Mouse (Mus musculus): Measurements from ENCODE around the gene Tgfb3.

DNA sequence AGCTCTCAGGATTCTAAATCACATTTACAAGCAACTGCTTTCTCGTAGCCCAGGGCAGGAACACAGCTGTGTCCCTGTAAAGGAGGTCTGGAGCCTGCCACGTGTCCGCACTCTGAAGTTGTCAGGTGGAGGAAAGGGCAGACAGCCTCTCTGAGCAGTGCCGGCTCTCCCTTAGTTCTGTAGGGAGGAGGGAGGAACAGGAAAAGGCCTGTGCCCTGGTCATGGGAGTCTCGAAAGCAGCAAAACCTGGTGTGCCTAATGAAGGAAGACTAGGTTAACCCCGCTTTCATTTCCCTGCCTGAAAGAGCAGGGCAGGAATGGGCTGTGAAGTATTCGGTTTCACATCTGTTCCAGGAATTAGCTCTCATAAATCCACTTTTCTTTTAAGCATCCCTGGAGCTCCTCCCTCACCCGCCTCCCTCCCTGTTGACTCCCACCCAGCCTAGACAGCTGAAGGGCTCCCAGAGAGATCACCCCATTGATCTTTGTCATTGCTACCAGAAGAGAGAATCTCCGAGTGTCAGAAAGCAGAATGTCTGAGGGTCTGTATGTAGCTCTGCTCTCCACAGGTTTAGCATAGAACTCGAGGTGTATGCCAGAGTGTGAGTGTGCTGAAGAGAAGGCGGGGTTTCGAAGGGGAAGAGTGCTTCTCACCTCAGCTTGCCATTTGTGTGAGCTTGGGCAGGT is 41.5 kb downstream of the Tgfb3 start:
- TF ChIP-seq CTCF (IDR thresholded peaks at IDR 0.05; ENCODE audit: low read depth, low read length), result no peak
- TF ChIP-seq POLR2A (IDR thresholded peaks at IDR 0.05; ENCODE audit: insufficient read depth, low read length), result no peak
- no peak for TF ChIP-seq EP300 (IDR thresholded peaks at IDR 0.05; ENCODE audit: insufficient read depth, low read depth, low read length)

Data from ES-Bruce4 (cell line).